Mouse (Mus musculus): ENCODE results near the gene Prx.

Prx gene

DNA sequence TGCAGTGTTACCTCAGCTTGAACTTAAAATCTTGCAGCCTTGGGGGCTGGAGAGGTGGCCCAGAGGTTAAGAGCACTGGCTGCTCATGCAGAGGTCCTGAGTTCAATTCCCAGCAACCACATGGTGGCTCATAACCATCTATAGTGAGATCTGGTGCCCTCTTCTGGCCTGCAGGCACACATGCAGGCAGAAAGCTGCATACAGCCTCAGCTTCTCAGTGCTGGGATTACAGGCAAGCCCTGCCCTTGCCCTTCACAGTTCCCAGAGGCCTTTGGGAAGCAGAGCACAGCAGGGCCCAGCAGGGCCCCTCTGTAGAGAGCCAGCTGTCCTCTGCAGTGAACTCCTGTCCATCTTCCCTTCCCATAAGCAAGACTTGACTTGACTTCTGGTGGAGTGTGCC lies 21.0 kb downstream of the Prx start:
- in situ Hi-C loops (cut with MboI, MseI): loop anchor here (5.0 kb wide), 1 partner anchor 83 kb away; no protein-coding TSS in a partner anchor

- in situ Hi-C loops (cut with MboI, MseI): loop anchor here (5.0 kb wide), 1 partner anchor 83 kb away; no protein-coding TSS in a partner anchor
Observed at GRCm38 (mm10) chr7:27520599-27520998, 21.5 kb downstream of the Prx start.

DNA sequence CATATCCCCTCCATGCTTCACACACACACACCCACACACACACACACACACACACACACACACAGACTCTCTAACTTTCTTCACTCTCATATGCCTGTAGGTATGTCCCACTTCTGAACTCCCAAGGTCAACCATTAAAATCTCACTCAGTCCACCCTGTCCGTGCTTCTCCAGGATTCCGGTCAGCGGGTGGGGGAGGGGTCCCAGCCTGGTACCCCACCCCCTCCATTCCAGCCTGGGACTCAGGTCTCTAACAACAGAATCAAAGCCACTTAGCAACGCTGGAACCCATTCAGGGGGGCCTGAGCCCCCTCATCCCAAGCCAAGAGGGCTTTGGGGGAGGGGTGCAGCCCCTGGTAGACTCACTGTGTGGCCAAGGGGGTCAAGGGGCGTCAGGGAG lies 23.8 kb downstream of the Prx start, which contains the start of gene Hipk4:
TSS of gene Hipk4 (plus strand) at position 301 of the 400 bp plus-strand sequence.
- in situ Hi-C loops (cut with MboI, MseI): loop anchor here (5.0 kb wide), 1 partner anchor 86 kb away; no protein-coding TSS in a partner anchor

GRCm38 (mm10) chr7:27523805-27524204 lies 24.7 kb downstream of the Prx start:
- in situ Hi-C loops (cut with MboI, MseI): loop anchor here (5.0 kb wide), 1 partner anchor 87 kb away; no protein-coding TSS in a partner anchor

DNA sequence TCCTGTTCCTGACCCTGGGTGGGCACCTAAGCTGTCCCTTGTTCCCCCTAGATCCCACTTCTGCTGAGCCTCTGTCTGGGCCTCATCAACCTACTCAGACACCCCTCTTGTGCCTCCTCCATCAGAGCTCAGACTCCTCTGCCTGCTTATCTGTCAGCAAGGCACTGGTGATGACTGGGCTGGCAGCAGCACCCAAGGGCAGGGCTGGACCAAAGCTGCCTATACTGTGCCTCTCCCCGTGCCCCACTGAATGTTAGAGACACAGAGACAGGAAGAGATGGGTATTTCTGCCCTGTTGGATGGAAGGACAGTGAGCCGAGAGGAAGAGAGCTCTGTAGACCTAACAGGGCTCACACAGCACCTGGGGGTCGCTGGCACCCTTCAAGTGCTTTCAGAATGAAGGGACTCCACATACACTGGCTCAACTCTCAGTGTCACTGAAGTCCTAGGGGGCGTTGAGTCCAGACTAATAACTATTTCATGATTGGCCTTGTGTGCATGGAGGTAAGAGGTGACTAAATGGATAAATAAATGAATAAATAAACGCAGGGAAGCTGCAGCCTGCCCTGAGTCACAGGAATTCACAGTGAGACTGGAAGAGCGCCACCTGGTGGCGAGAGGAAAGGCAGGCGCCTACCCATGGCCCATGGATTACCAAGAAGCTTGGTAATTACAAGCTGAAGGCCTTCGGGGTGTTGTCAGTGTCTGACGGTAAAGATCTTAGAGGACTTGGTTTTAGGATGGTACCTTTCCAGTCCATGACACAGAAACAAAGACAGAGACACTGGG lies 27.1 kb downstream of the Prx start:
- in situ Hi-C loops (cut with MboI, MseI): no loop called here

DNA sequence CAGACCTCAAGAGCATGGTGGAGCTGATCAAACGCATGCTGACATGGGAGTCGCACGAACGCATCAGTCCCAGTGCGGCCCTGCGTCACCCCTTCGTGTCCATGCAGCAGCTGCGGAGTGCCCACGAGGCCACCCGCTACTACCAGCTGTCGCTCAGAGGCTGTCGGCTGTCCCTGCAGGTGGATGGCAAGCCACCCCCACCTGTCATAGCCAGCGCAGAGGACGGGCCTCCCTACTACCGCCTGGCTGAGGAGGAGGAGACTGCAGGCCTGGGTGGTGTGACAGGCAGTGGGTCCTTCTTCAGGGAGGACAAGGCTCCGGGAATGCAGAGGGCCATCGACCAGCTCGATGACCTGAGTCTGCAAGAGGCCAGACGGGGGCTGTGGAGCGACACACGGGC lies 29.9 kb downstream of the Prx start:
- in situ Hi-C loops (cut with MboI, MseI): no loop called here

DNA sequence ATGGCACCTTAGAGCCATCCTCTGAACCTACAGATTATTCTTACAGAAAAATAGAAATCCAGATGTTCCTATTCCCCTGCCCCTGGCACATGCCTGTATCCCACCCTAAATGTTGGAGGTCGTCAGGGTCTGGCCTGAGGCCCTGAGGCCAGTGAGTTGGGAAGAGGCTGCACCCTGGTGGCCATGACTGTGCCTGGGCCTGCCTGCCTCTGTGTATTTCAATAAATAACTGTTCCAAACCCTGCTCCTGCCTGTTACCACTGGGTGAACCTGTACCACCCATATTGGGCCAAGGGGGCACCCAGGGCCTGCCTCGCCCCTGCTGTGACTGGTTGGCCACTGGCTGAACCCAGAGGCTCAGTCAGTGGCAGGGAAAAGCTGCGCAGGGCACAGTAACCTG lies 31.8 kb downstream of the Prx start:
- in situ Hi-C loops (cut with MboI, MseI): no loop called here

DNA sequence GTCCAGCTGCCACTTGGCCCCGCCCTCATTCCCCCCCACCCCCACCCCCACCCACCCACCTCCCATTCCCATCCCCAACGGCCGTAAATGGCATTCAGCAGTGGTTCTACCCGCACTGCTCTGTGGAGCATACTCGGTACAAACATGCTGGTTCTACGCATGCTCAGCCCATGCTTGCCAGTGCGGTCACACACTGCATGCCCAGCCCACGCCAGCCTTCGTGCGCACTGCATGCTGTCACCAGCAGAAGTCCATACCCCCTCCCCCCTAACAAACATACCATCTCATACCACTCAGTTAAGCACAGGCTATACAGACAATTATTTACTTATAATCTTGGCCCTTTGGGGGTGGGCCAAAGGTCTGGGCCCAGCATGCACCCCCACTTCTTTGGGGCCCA lies 32.6 kb downstream of the Prx start:
- in situ Hi-C loops (cut with MboI, MseI): no loop called here

DNA sequence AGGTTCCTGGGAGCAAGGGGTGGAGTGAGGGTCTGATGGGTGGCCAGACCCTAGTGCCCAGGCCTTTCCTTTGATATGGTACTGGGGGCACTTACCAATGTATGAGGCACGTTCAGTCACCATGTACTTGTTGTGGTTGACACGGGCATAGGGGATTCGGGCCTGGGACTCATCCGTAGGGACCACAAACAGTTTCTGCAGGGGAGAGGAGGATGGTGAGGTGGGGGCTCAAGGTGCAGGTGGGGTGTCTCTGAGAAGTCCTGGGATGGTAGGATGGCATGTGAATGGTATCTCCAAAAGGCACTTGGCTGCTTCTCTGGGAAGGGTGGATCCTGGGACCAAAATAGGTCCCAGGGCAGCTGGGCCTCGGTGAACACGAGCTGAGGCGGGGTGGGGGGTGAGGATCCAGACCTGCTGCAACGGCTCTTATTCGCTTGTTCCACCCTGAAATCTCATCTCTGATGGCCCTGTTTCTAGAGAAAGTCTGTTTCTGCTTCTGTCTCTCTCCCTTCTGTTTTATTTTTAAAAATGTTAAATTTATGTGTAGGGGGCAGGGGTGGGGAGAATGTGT lies 33.4 kb downstream of the Prx start:
- in situ Hi-C loops (cut with MboI, MseI): no loop called here

- in situ Hi-C loops (cut with MboI, MseI): no loop called here
Observed at GRCm38 (mm10) chr7:27535386-27535785, 36.3 kb downstream of the Prx start.

- in situ Hi-C loops (cut with MboI, MseI): no loop called here
Observed at GRCm38 (mm10) chr7:27536618-27537017, 37.5 kb downstream of the Prx start.

DNA sequence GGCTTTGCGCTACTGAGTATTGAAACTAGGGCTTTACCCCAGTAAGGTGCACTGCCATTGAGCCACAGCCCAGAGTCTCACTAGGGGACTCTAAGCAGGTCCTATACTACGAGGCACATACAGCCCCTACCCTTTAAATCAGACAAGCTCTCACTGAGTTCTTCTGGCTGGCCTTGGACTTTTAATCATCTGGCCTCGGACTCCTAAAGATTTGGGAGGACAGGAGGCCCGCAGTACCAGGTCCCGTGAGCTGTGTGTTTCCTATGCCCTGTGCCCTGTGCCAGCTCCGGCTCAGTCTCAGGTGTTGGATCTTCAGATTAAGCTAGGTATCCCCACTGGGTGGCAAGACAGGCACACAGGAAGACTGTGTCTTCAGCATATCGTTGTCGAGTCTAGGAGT lies 38.9 kb downstream of the Prx start:
- in situ Hi-C loops (cut with MboI, MseI): no loop called here

GRCm38 (mm10) chr7:27538797-27539196 lies 39.7 kb downstream of the Prx start:
- in situ Hi-C loops (cut with MboI, MseI): no loop called here

GRCm38 (mm10) chr7:27540521-27540920 lies 41.4 kb downstream of the Prx start:
- in situ Hi-C loops (cut with MboI, MseI): no loop called here

GRCm38 (mm10) chr7:27540935-27541334 lies 41.8 kb downstream of the Prx start:
- in situ Hi-C loops (cut with MboI, MseI): no loop called here

GRCm38 (mm10) chr7:27541431-27541830 lies 42.3 kb downstream of the Prx start:
- in situ Hi-C loops (cut with MboI, MseI): no loop called here

- in situ Hi-C loops (cut with MboI, MseI): no loop called here
Observed at GRCm38 (mm10) chr7:27541922-27542321, 42.8 kb downstream of the Prx start.

DNA sequence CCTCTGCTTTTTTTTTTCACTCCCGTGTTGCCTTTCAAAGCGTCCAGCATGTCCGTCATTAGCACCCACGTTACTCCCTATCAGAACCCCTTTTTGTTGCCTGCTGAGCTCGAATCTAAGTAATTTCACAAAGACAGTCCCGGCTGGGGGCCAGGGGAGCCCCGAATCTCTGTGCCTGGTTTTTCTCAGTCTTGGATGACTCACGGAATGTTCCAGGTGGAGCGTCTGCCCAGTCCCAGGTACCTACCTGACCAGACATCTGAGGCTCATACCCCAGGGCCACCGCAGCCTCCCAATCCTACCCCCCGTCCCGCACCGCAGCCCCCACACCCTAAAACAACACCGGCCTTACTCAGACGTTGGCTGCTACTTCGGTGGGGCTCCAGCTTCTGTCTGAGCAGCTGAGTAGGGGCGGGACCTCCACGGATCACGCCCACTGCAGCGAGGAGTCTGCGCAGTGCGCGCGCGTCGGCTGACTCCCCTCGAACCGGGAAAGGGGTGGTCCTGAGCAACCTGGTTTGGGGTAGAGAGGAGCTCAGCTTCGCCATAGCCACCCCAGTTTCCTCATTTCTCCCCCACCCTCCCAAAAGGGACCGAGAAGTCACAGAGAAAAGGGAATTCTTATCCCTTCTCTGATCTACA lies 43.4 kb downstream of the Prx start:
- in situ Hi-C loops (cut with MboI, MseI): no loop called here

DNA sequence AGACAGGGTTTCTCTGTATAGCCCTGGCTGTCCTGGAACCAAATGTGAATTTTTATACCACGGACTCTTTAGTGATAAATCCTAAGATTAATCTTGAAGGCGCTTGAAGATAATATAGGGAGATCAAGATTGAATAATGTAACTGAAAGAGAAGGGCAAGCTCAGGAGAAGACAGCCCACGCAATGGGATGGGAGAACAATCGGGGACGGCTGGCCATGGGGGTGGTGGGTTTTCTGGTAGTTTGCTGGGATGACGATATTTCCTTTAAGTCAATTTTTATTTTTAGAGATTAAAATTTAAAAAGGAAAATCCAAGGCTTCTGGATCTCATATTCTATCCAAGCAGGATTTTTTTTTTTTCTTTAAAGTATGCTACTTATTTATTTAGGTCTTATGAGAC lies 43.9 kb downstream of the Prx start:
- in situ Hi-C loops (cut with MboI, MseI): no loop called here

DNA sequence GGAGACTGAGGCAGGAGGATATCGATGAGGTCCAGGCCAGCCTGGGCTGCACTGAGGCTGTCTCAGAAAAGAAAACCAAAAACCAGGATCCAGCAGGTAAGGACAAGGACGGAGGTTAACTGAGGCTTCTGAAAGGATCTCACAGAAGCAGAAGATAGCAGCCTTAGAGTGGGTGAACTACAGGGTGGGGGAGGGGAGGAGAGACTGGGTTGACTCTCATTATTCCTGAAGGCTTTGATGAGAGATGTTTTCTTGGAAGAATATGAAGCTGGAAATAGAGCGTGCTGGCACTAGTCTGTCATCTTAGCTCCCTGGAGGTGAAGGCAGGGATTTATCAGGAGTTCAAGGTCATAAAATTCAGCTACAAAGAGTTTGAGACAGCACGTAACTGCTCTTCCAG lies 44.7 kb downstream of the Prx start:
- in situ Hi-C loops (cut with MboI, MseI): no loop called here

DNA sequence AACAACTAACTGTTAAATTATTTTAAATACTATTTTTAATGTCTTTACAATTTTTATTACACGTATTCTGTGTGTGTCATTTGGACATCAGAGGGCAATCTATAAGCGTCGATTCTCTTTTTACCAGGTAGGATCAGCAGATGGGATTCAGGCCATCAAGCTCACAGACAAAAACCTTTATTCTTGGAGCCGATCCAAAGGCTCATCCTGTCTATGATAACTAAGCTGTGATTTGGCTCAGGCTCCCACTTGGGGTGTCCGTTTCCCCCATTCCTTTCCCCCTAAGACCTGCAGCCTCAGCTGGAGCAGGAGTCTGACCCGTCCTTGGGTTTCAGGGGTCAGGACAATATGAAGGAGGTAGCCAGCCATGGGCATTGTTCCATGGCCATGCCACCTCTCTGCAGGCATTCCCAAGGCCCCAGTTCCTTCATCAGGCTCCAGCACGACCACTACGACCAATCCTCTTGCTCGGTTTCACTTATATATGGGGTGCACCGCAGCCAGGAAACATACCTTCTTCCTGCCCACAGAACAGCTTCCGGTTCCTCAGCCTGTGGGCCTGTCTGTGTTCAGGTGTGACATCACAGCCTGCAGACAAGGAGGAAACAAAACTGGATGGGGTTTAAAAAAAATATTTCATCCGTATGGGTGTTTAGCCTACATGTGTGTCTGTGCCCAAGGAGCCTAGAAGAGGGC lies 45.7 kb downstream of the Prx start:
- in situ Hi-C loops (cut with MboI, MseI): no loop called here

DNA sequence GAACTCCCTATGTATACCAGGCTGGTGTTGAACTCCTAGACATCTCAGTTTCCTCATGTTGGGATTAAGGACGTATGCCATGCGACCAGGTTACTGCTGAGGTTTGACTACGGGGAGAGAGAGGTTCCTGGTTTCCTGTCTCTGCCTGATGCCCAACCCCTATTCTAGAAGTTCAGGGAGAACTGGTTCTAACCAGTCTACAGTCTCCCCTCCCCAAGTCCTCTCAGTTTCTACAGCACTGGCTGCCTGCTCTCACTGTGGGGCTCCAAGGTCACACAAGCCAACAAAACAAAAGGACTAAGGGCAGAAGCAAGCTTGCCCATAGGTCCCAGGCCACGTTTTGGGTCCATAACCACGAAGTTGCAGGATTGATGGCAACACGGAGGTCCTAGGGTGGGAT lies 50.5 kb downstream of the Prx start:
- in situ Hi-C loops (cut with MboI, MseI): no loop called here

Data from regulatory T cell (primary cell).